Mouse (Mus musculus) midbrain, postnatal 0 days (tissue): ENCODE results near the gene Cntnap2. TPM values are rescaled to one million over a fixed set of nuclear protein-coding genes. Genes with fewer than 3 reads are reported as not detected.
A peak's percentile ranks its signal among the peaks of the same experiment; 100 is the strongest.

Experiments
- ATAC-seq: fragments of 200-750 bp; cut with Nextera tagmentation; 2 replicates; pipeline ENCODE4 v1.8.0; 2017; ENCODE audit warnings: moderate number of reproducible peaks, mild to moderate bottlenecking, moderate TSS enrichment, moderate library complexity; ENCODE audit not compliant: low FRiP score
- DNase-seq: peaks from one replicate; pipeline ENCODE4 v3.0.0-alpha.2; 2015; ENCODE audit warnings: low spot score
- H3K27ac ChIP-seq: fragments of 300-500 bp; sonication (generic); 2 replicates; pipeline ENCODE4 v1.5.1; 2014; ENCODE audit warnings: low read depth, mild to moderate bottlenecking, low read length, mixed read lengths
- H3K27me3 ChIP-seq: fragments of 300-500 bp; sonication (generic); 2 replicates; pipeline ENCODE4 v1.6.1; 2014; ENCODE audit warnings: low read length, control low read depth, mixed read lengths; ENCODE audit not compliant: insufficient read depth
- H3K36me3 ChIP-seq: fragments of 300-500 bp; sonication (generic); 2 replicates; pipeline ENCODE4 v1.6.1; 2014; ENCODE audit warnings: low read length, control low read depth, mixed read lengths; ENCODE audit not compliant: insufficient read depth
- H3K4me1 ChIP-seq: fragments of 300-500 bp; sonication (generic); 2 replicates; pipeline ENCODE4 v1.6.1; 2014; ENCODE audit warnings: mild to moderate bottlenecking, control low read depth, antibody characterized with exemption, low read length, mixed read lengths; ENCODE audit not compliant: insufficient read depth
- H3K4me2 ChIP-seq: fragments of 300-500 bp; sonication (generic); 2 replicates; pipeline ENCODE4 v1.6.1; 2014; ENCODE audit warnings: low read depth, mild to moderate bottlenecking, low read length, mixed read lengths; ENCODE audit not compliant: poor library complexity, severe bottlenecking
- H3K4me3 ChIP-seq: fragments of 300-500 bp; sonication (generic); 2 replicates; pipeline ENCODE4 v1.5.1; 2014; ENCODE audit warnings: low read depth, mild to moderate bottlenecking, low read length, moderate library complexity
- H3K9ac ChIP-seq: fragments of 300-500 bp; sonication (generic); replicated peaks from 2 replicates; pipeline ENCODE4 v1.6.1; 2014; ENCODE audit warnings: mild to moderate bottlenecking, low read length, moderate library complexity, mixed read lengths; ENCODE audit not compliant: poor library complexity, severe bottlenecking
- H3K9me3 ChIP-seq: fragments of 300-500 bp; sonication (generic); 2 replicates; pipeline ENCODE4 v1.6.1; 2016; ENCODE audit warnings: low read length, control low read depth
- CTCF ChIP-seq: IDR thresholded peaks from 2 replicates; pipeline ENCODE4 v1.5.1; 2016; ENCODE audit warnings: antibody characterized with exemption, mild to moderate bottlenecking
- WGBS: fragments of 180-500 bp; shearing (Covaris S2); extraction: QIAGEN DNeasy Blood & Tissue Kit; methylation state at CpG from one replicate; pipeline ENCODE4 v1.1.7; 2014; 5-methylcytosine and 5-hydroxymethylcytosine counted together
- polyA plus RNA-seq: library from polyadenylated mRNA; unstranded; fragments of >200 nt; fragmentation: Nextera tagmentation; extraction: Ambion mirVana; gene quantifications from 2 replicates; pipeline ENCODE4 v1.2.1, GENCODE M21; 2015
- total RNA-seq: library from RNA; depleted of rRNA; stranded (reverse); fragments of >200 nt; gene quantifications from 2 replicates; pipeline ENCODE4 v1.2.3, GENCODE M21; 2014

The Cntnap2 gene
- total and polyA plus RNA-seq, 2 experiments from 2014 or later, result 51.1 to 106 TPM

- 76% methylated on average over 1 of the region's 1 CpGs for WGBS
- ATAC-seq (no peak), DNase-seq (no peak)
- no peak overlapping the region for H3K9ac ChIP-seq
- no peak overlapping the region for H3K4me3 ChIP-seq
- no peaks in the 10 kb centered on the region for H3K27me3 ChIP-seq
- H3K4me2 ChIP-seq, result no peak overlapping the region
- H3K36me3 ChIP-seq, result no peaks in the 10 kb centered on the region
- H3K27ac ChIP-seq, result no peak overlapping the region
- no peaks in the 10 kb centered on the region for H3K9me3 ChIP-seq
- TF ChIP-seq CTCF, result no peak
- no peaks in the 10 kb centered on the region for H3K4me1 ChIP-seq
Observed at GRCm38 (mm10) chr6:46166837-46167236, 1107.7 kb downstream of the Cntnap2 start.

GRCm38 (mm10) chr6:46197298-46197697, 1138.1 kb downstream of the Cntnap2 start:
- Histone ChIP-seq H3K9me3 (no peaks in the 10 kb centered on the region), H3K27me3 (no peaks in the 10 kb centered on the region), H3K27ac (no peak overlapping the region), H3K4me1 (no peaks in the 10 kb centered on the region), H3K4me2 (no peak overlapping the region), H3K36me3 (no peaks in the 10 kb centered on the region), H3K4me3 (no peak overlapping the region), H3K9ac (no peak overlapping the region)
- DNase-seq, result no peak
- 87% methylated on average over 2 of the region's 2 CpGs for WGBS
- no peak for ATAC-seq
- no peak for TF ChIP-seq CTCF

GRCm38 (mm10) chr6:46201828-46202227, 1142.7 kb downstream of the Cntnap2 start:
- 80% methylated on average over 4 of the region's 4 CpGs for WGBS
- no peaks in the 10 kb centered on the region for H3K9me3 ChIP-seq
- H3K27me3 ChIP-seq, result no peaks in the 10 kb centered on the region
- no peak overlapping the region for H3K27ac ChIP-seq
- no peak for ATAC-seq
- no peak for DNase-seq
- H3K4me2 ChIP-seq, result no peak overlapping the region
- no peak for TF ChIP-seq CTCF
- H3K36me3 ChIP-seq, result no peaks in the 10 kb centered on the region
- no peaks in the 10 kb centered on the region for H3K4me1 ChIP-seq
- H3K4me3 ChIP-seq, result no peak overlapping the region
- no peak overlapping the region for H3K9ac ChIP-seq

GRCm38 (mm10) chr6:46205531-46205930, 1146.4 kb downstream of the Cntnap2 start:
- no peaks in the 10 kb centered on the region for H3K9me3 ChIP-seq
- H3K36me3 ChIP-seq, result no peaks in the 10 kb centered on the region
- ATAC-seq (no peak), DNase-seq (no peak)
- no peak overlapping the region for H3K4me3 ChIP-seq
- no peaks in the 10 kb centered on the region for H3K27me3 ChIP-seq
- no peak overlapping the region for H3K4me2 ChIP-seq
- no peak for TF ChIP-seq CTCF
- H3K4me1 ChIP-seq, result no peaks in the 10 kb centered on the region
- no peak overlapping the region for H3K27ac ChIP-seq
- no peak overlapping the region for H3K9ac ChIP-seq
- 41% methylated on average over 2 of the region's 2 CpGs for WGBS

GRCm38 (mm10) chr6:46232889-46233288, 1173.7 kb downstream of the Cntnap2 start:
- no peak overlapping the region for H3K9ac ChIP-seq
- no peaks in the 10 kb centered on the region for H3K36me3 ChIP-seq
- no peak overlapping the region for H3K4me3 ChIP-seq
- WGBS, result 98% methylated on average over 1 of the region's 1 CpGs
- H3K9me3 ChIP-seq, result no peaks in the 10 kb centered on the region
- no peaks in the 10 kb centered on the region for H3K27me3 ChIP-seq
- H3K27ac ChIP-seq, result no peak overlapping the region
- no peak overlapping the region for H3K4me2 ChIP-seq
- H3K4me1 ChIP-seq, result no peaks in the 10 kb centered on the region
- TF ChIP-seq CTCF, result no peak
- no peak for DNase-seq
- no peak for ATAC-seq

- no peak for DNase-seq
- no peaks in the 10 kb centered on the region for H3K9me3 ChIP-seq
- no peaks in the 10 kb centered on the region for H3K4me1 ChIP-seq
- no peak overlapping the region for H3K4me2 ChIP-seq
- no peak overlapping the region for H3K4me3 ChIP-seq
- WGBS, result 73% methylated on average over 2 of the region's 2 CpGs
- no peaks in the 10 kb centered on the region for H3K36me3 ChIP-seq
- no peaks in the 10 kb centered on the region for H3K27me3 ChIP-seq
- no peak for TF ChIP-seq CTCF
- no peak overlapping the region for H3K27ac ChIP-seq
- no peak for ATAC-seq
- H3K9ac ChIP-seq, result no peak overlapping the region
Observed at GRCm38 (mm10) chr6:46240349-46240748, 1181.2 kb downstream of the Cntnap2 start.

- WGBS, result 29% methylated on average over 1 of the region's 1 CpGs
- no peaks in the 10 kb centered on the region for H3K4me1 ChIP-seq
- H3K4me2 ChIP-seq, result no peak overlapping the region
- DNase-seq, result peak; percentile 54
- no peak overlapping the region for H3K9ac ChIP-seq
- H3K27ac ChIP-seq, result no peak overlapping the region
- TF ChIP-seq CTCF, result no peak
- H3K9me3 ChIP-seq, result no peaks in the 10 kb centered on the region
- no peak overlapping the region for H3K4me3 ChIP-seq
- no peaks in the 10 kb centered on the region for H3K36me3 ChIP-seq
- ATAC-seq, result no peak
- no peaks in the 10 kb centered on the region for H3K27me3 ChIP-seq
Observed at GRCm38 (mm10) chr6:46263171-46263570, 1204.0 kb downstream of the Cntnap2 start.
